Comparison of ENCODE assay signal across 8 mouse cellular contexts in the genomic region with DNA sequence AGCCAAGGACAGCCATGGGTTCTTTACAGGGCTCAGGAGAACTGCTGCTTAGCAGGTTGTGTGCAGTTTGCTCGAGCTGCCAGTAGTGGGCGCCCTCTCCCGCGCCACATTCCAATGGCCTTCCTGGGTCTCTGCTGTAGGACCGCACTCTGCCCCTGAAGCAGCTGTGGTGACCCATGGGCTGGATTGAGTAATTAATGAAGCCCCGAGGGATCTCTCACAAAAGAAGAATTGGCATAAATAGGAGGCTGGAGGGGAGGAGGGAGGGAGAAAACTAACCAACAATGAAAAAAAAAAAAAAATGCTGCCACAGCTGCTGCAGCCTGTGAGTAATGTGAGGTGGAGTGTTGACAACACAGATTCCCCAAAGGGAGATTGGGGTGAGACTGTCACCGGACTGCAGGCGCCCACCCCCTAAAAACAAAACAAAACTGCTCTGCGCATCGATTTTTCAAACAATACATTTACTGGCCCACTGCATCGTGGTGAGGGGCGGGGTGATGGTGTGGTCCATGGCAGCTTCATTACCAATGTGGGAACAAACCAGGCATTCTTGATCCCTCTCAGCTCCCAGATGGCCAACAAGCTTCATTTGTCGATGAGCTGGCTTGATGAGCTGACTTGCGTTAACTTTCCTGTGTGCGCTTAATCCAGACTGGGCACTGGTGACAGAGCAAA. TPM values are rescaled to one million over a fixed set of nuclear protein-coding genes. Genes with fewer than 3 reads are reported as not detected.
DNase-seq lines count a peak whose midpoint lies in the region; ATAC-seq lines count a peak whose summit lies in the region.
"Had no signal": no experiment of that assay in that cellular context is flagged by ENCODE, and none has a peak within 500 bp of the region (broad histone marks: within the 10 kb centered on the region; RNA-seq: fewer than 3 reads in every experiment).

No protein-coding gene starts in this region.

- H3K9ac ChIP-seq in midbrain, embryonic 12.5 days (replicated peaks), result no peak overlapping the region

- H3K27ac ChIP-seq in midbrain, embryonic 12.5 days (replicated peaks), result peak overlapping the region; percentile 25
- H3K27ac ChIP-seq: macrophage had no signal

- 42% methylated on average over 15 of the region's 15 CpGs for WGBS in midbrain, embryonic 12.5 days

- H3K4me1 ChIP-seq in midbrain, embryonic 12.5 days, result no peaks in the 10 kb centered on the region

- 0 out of 2 replicates have a peak overlapping the region, but pooled peaks have one; percentile 10 for H3K4me2 ChIP-seq in midbrain, embryonic 12.5 days (replicated peaks)

- H3K9me3 ChIP-seq in midbrain, embryonic 12.5 days, result no peaks in the 10 kb centered on the region

- no peaks in the 10 kb centered on the region; the same call in 1 of the 2 replicates for H3K27me3 ChIP-seq in midbrain, embryonic 12.5 days

- no peaks in the 10 kb centered on the region for H3K36me3 ChIP-seq in midbrain, embryonic 12.5 days

- peak; percentile 56 for DNase-seq in 3134 (ENCODE audit: extremely low read depth, insufficient read length, low spot score)
- peak; percentile 58 for DNase-seq in 3T3-L1 (ENCODE audit: low read depth, low spot score)
- peak; percentile 20 to 26 for DNase-seq in adrenal gland, postnatal 4 days (ENCODE audit: low spot score in 2 of 2)
- DNase-seq in forelimb bud, embryonic 11.5 days (ENCODE audit: low read depth, low spot score), result peak; percentile 38
- DNase-seq in induced T-regulatory cell, adult 2 months (ENCODE audit: low read depth), result peak; percentile 48
- peak; percentile 78 for DNase-seq in testis, postnatal 10 days (ENCODE audit: low spot score)

- H3K4me3 ChIP-seq in midbrain, embryonic 12.5 days, result no peak overlapping the region

- ATAC-seq in midbrain, embryonic 12.5 days (ENCODE audit: low FRiP score, low read depth), result peak; percentile 80

RNA-seq across cellular contexts. Expression of a gene that starts 25.8 kb away (rescaled TPM):
- total RNA-seq in adrenal gland, postnatal 4 days (2021), result 100 to 1,000 TPM; 108 to 131 TPM
- polyA plus RNA-seq in midbrain, embryonic 12.5 days (2016; fragmentation: Nextera tagmentation; extraction: Ambion mirVana), result 35.7 and 40.4 TPM in 2 replicates

RNA-seq across cellular contexts. Expression of a gene that starts 46.8 kb away (rescaled TPM):
- not detected for total RNA-seq in adrenal gland, postnatal 4 days (2021)
- not detected in 2 replicates for polyA plus RNA-seq in midbrain, embryonic 12.5 days (2016; fragmentation: Nextera tagmentation; extraction: Ambion mirVana)
- polyA plus RNA-seq: macrophage had no signal

Comparison
In these comparisons a context has a peak if more than half of its experiments do, and no peak if none do; other contexts are left out.
1. DNase-seq: peak in every context shown above with its lines; median percentile 78 in testis, postnatal 10 days; 58 in 3T3-L1; 56 in 3134; 48 in induced T-regulatory cell, adult 2 months; 38 in forelimb bud, embryonic 11.5 days; 23 in adrenal gland, postnatal 4 days.